ENCODE assay signal across 8 mouse cellular contexts in genomic region chr12:112593951-112594915, GRCm38 (mm10). TPM values are rescaled to one million over a fixed set of nuclear protein-coding genes. Genes with fewer than 3 reads are reported as not detected.
DNase-seq lines count a peak whose midpoint lies in the region; ATAC-seq and TF ChIP-seq lines count a peak whose summit lies in the region.
"Had no signal": no experiment of that assay in that cellular context is flagged by ENCODE, and none has a peak within 500 bp of the region (broad histone marks: within the 10 kb centered on the region; RNA-seq: fewer than 3 reads in every experiment).

No protein-coding gene starts in this region.

- H3K9me3 ChIP-seq in lung, embryonic 15.5 days: no peaks in the 10 kb centered on the region
- H3K9me3 ChIP-seq in embryonic facial prominence, embryonic 12.5 days: no peaks in the 10 kb centered on the region
- no peaks in the 10 kb centered on the region for H3K9me3 ChIP-seq in liver, embryonic 11.5 days (ENCODE audit: control insufficient read depth, low read length)

- no peak for DNase-seq in lung, adult 2 months
- DNase-seq in liver, embryonic 11.5 days (ENCODE audit: low spot score): no peak
- peak; percentile 52 for DNase-seq in thymus, postnatal 0 days (ENCODE audit: low spot score)
- DNase-seq in urinary bladder, postnatal 14 days (ENCODE audit: low spot score): no peak
- DNase-seq in testis, postnatal 10 days (ENCODE audit: low spot score): no peak
- DNase-seq: cerebellum, adult 9-10 months had no signal

- TF ChIP-seq POLR2A in lung, adult 2 months (IDR thresholded peaks at IDR 0.05; ENCODE audit: borderline replicate concordance, extremely low read depth, low read depth, low read length): no peak

- H3K4me2 ChIP-seq in lung, embryonic 15.5 days: no peak overlapping the region
- H3K4me2 ChIP-seq in embryonic facial prominence, embryonic 12.5 days (replicated peaks): no peak overlapping the region
- peak overlapping the region; percentile 12 for H3K4me2 ChIP-seq in liver, embryonic 11.5 days

- TF ChIP-seq CTCF in lung, adult 2 months (IDR thresholded peaks at IDR 0.05; ENCODE audit: insufficient read depth, low read length): no peak

- no peaks in the 10 kb centered on the region for H3K27me3 ChIP-seq in lung, embryonic 15.5 days
- peaks cover 5% of the 10 kb centered on the region; the same call in 1 of the 2 replicates for H3K27me3 ChIP-seq in embryonic facial prominence, embryonic 12.5 days
- no peaks in the 10 kb centered on the region; the same call in 1 of the 2 replicates for H3K27me3 ChIP-seq in liver, embryonic 11.5 days (replicated peaks; ENCODE audit: control insufficient read depth, insufficient read depth, low read length)

- 46% methylated on average over 16 of the region's 16 CpGs for WGBS in lung, embryonic 15.5 days
- 48% methylated on average over 16 of the region's 16 CpGs for WGBS in lung, adult 2 months
- 65% methylated on average over 16 of the region's 16 CpGs for WGBS in embryonic facial prominence, embryonic 12.5 days
- 56% methylated on average over 16 of the region's 16 CpGs for WGBS in liver, embryonic 11.5 days

- ATAC-seq in lung, embryonic 15.5 days (ENCODE audit: borderline replicate concordance, extremely low read depth, low FRiP score, low TSS enrichment): peak; percentile 11; the same call in 1 of the 2 replicates
- no peak for ATAC-seq in embryonic facial prominence, embryonic 12.5 days (ENCODE audit: insufficient number of reproducible peaks, insufficient read depth, low FRiP score, low TSS enrichment)
- ATAC-seq in liver, embryonic 11.5 days (replicated peaks; ENCODE audit: low FRiP score): no peak

- H3K36me3 ChIP-seq in lung, embryonic 15.5 days: no peaks in the 10 kb centered on the region
- no peaks in the 10 kb centered on the region for H3K36me3 ChIP-seq in embryonic facial prominence, embryonic 12.5 days
- H3K36me3 ChIP-seq in liver, embryonic 11.5 days (ENCODE audit: control insufficient read depth, insufficient read depth, low read length): no peaks in the 10 kb centered on the region; the same call in 1 of the 2 replicates

- peaks cover 59% of the 10 kb centered on the region for H3K4me1 ChIP-seq in lung, embryonic 15.5 days
- H3K4me1 ChIP-seq in lung, adult 2 months (ENCODE audit: control insufficient read depth, insufficient read depth, low read length): peaks cover 50% of the 10 kb centered on the region
- H3K4me1 ChIP-seq in embryonic facial prominence, embryonic 12.5 days: peaks cover 30% of the 10 kb centered on the region
- peaks cover 57% of the 10 kb centered on the region for H3K4me1 ChIP-seq in liver, embryonic 11.5 days (replicated peaks; ENCODE audit: control insufficient read depth, insufficient read depth, low read length)

- peak overlapping the region; percentile 79 for H3K27ac ChIP-seq in lung, embryonic 15.5 days
- 0 out of 2 replicates have a peak overlapping the region, but pooled peaks have one; percentile 27 for H3K27ac ChIP-seq in embryonic facial prominence, embryonic 12.5 days
- peak overlapping the region; percentile 2; the same call in 1 of the 2 replicates for H3K27ac ChIP-seq in liver, embryonic 11.5 days (ENCODE audit: low read depth, low read length)

- no peak overlapping the region for H3K9ac ChIP-seq in lung, embryonic 15.5 days
- H3K9ac ChIP-seq in embryonic facial prominence, embryonic 12.5 days: no peak overlapping the region
- H3K9ac ChIP-seq in liver, embryonic 11.5 days (ENCODE audit: low read depth, low read length): 0 out of 2 replicates have a peak overlapping the region, but pooled peaks have one; percentile 9

- H3K4me3 ChIP-seq in lung, embryonic 15.5 days: no peak overlapping the region
- no peak overlapping the region for H3K4me3 ChIP-seq in lung, adult 2 months (replicated peaks; ENCODE audit: extremely low read depth, low read depth, low read length)
- H3K4me3 ChIP-seq in embryonic facial prominence, embryonic 12.5 days: no peak overlapping the region
- no peak overlapping the region for H3K4me3 ChIP-seq in liver, embryonic 11.5 days (ENCODE audit: low read depth, low read length)

RNA-seq across cellular contexts. Expression of gene Inf2, which starts 5.6 kb away (rescaled TPM):
- 3.7 and 4.3 TPM in 2 replicates for polyA plus RNA-seq in lung, embryonic 15.5 days (2015; fragmentation: Nextera tagmentation; extraction: Ambion mirVana)
- polyA plus RNA-seq in lung, adult 2 months (2012; rRNA removed): 28.0 and 33.6 TPM in 2 replicates
- polyA plus RNA-seq in embryonic facial prominence, embryonic 12.5 days (2016; fragmentation: Nextera tagmentation; extraction: Ambion mirVana): 2.9 and 3.1 TPM in 2 replicates
- polyA plus RNA-seq in liver, embryonic 11.5 days (2014; fragmentation: Nextera tagmentation; extraction: Ambion mirVana): 4.6 and 6.5 TPM in 2 replicates
- 2.2 and 3.1 TPM in 2 replicates for polyA plus RNA-seq in thymus, postnatal 0 days (2015; fragmentation: Nextera tagmentation; extraction: Ambion mirVana)

RNA-seq across cellular contexts. Expression of gene Adssl1, which starts 25.6 kb away (rescaled TPM):
- polyA plus RNA-seq in lung, embryonic 15.5 days (2015; fragmentation: Nextera tagmentation; extraction: Ambion mirVana): 8.3 and 9.3 TPM in 2 replicates
- polyA plus RNA-seq in lung, adult 2 months (2012; rRNA removed): 33.3 and 39.0 TPM in 2 replicates
- 5.0 and 6.6 TPM in 2 replicates for polyA plus RNA-seq in embryonic facial prominence, embryonic 12.5 days (2016; fragmentation: Nextera tagmentation; extraction: Ambion mirVana)
- polyA plus RNA-seq in liver, embryonic 11.5 days (2014; fragmentation: Nextera tagmentation; extraction: Ambion mirVana): 5.6 and 7.4 TPM in 2 replicates
- polyA plus RNA-seq in thymus, postnatal 0 days (2015; fragmentation: Nextera tagmentation; extraction: Ambion mirVana): 10.1 and 10.6 TPM in 2 replicates

RNA-seq across cellular contexts. Expression of gene Siva1, which starts 50.2 kb away (rescaled TPM):
- 232 and 246 TPM in 2 replicates for polyA plus RNA-seq in lung, embryonic 15.5 days (2015; fragmentation: Nextera tagmentation; extraction: Ambion mirVana)
- 58.6 and 66.5 TPM in 2 replicates for polyA plus RNA-seq in lung, adult 2 months (2012; rRNA removed)
- 205 and 218 TPM in 2 replicates for polyA plus RNA-seq in embryonic facial prominence, embryonic 12.5 days (2016; fragmentation: Nextera tagmentation; extraction: Ambion mirVana)
- 216 and 222 TPM in 2 replicates for polyA plus RNA-seq in liver, embryonic 11.5 days (2014; fragmentation: Nextera tagmentation; extraction: Ambion mirVana)
- polyA plus RNA-seq in thymus, postnatal 0 days (2015; fragmentation: Nextera tagmentation; extraction: Ambion mirVana): 174 and 203 TPM in 2 replicates

Comparison
In these comparisons a context has a peak if more than half of its experiments do, and no peak if none do; other contexts are left out.
1. H3K27ac ChIP-seq: peak in every context shown above with its lines; median percentile 79 in lung, embryonic 15.5 days; 27 in embryonic facial prominence, embryonic 12.5 days; 2 in liver, embryonic 11.5 days.